In the genomic region with DNA sequence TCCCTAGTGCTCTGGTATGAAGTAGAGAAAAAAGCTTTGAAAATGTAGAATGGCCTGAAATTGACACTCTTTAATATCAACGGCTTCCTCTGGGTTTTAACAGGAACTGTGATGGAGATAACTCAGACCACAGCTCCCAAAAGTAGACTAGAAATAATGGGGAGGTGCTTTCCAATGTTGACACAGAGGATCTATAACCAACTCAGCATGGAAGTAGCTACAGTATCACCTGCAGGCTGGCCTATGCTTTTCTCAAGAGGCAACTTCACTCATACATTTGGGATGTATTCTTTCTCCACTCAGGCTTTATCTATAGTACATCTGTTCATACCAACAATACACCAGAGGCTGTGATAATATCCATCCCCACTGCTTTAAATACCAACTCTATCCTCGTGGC, we compare ENCODE assay signal across 17 mouse cellular contexts.
"Had no signal": no experiment of that assay in that cellular context is flagged by ENCODE, and none has a peak within 500 bp of the region (broad histone marks: within the 10 kb centered on the region; RNA-seq: fewer than 3 reads in every experiment).

No protein-coding gene starts in this region.

- H3K9me3 ChIP-seq: neural tube, embryonic 12.5 days; neural tube, embryonic 13.5 days; neural tube, embryonic 15.5 days; stomach, embryonic 15.5 days had no signal

- H3K27ac ChIP-seq: neural tube, embryonic 12.5 days; neural tube, embryonic 13.5 days; neural tube, embryonic 15.5 days; stomach, embryonic 15.5 days; stomach, postnatal 0 days had no signal

- H3K9ac ChIP-seq: neural tube, embryonic 12.5 days; neural tube, embryonic 13.5 days; neural tube, embryonic 15.5 days; stomach, embryonic 15.5 days had no signal

- H3K27me3 ChIP-seq: neural tube, embryonic 12.5 days; neural tube, embryonic 13.5 days; neural tube, embryonic 15.5 days; stomach, embryonic 15.5 days had no signal

- DNase-seq: retina, postnatal 1 day; right cerebral cortex, adult 18-20 months; right cerebral cortex, postnatal 14 days; right cerebral cortex, postnatal 25 days; right cerebral cortex, postnatal 4 days; spleen, adult 18-20 months; thymus, adult 18-20 months; thymus, adult 2 months; thymus, postnatal 14 days; thymus, postnatal 25 days; thymus, postnatal 36 days; thymus, postnatal 4 days had no signal

- H3K4me2 ChIP-seq: neural tube, embryonic 12.5 days; neural tube, embryonic 13.5 days; neural tube, embryonic 15.5 days; stomach, embryonic 15.5 days had no signal

- H3K4me3 ChIP-seq: neural tube, embryonic 12.5 days; neural tube, embryonic 13.5 days; neural tube, embryonic 15.5 days; stomach, embryonic 15.5 days had no signal

- H3K36me3 ChIP-seq: neural tube, embryonic 12.5 days; neural tube, embryonic 13.5 days; neural tube, embryonic 15.5 days; stomach, embryonic 15.5 days had no signal

- H3K4me1 ChIP-seq: neural tube, embryonic 12.5 days; neural tube, embryonic 13.5 days; neural tube, embryonic 15.5 days; stomach, embryonic 15.5 days had no signal
